Mouse (Mus musculus) liver, embryonic 15.5 days (tissue): ENCODE measurements around the gene Kcnma1. TPM values are rescaled to one million over a fixed set of nuclear protein-coding genes. Genes with fewer than 3 reads are reported as not detected.

Source experiments
- ATAC-seq: fragments of 200-750 bp; cut with Nextera tagmentation; 2 replicates; pipeline ENCODE4 v1.8.0; 2017; ENCODE audit warnings: moderate number of reproducible peaks, mild to moderate bottlenecking, moderate library complexity; ENCODE audit not compliant: insufficient read depth
- H3K27ac ChIP-seq: fragments of 300-500 bp; sonication (generic); replicated peaks from 2 replicates; pipeline ENCODE4 v1.5.1; 2015; ENCODE audit warnings: mild to moderate bottlenecking, inconsistent platforms
- H3K27me3 ChIP-seq: fragments of 300-500 bp; sonication (generic); 2 replicates; pipeline ENCODE4 v1.6.1; 2015; ENCODE audit warnings: mild to moderate bottlenecking, inconsistent platforms
- H3K36me3 ChIP-seq: fragments of 300-500 bp; sonication (generic); replicated peaks from 2 replicates; pipeline ENCODE4 v1.6.1; 2015; ENCODE audit warnings: moderate library complexity, mild to moderate bottlenecking, inconsistent platforms
- H3K4me1 ChIP-seq: fragments of 300-500 bp; sonication (generic); replicated peaks from 2 replicates; pipeline ENCODE4 v1.6.1; 2015; ENCODE audit warnings: inconsistent platforms
- H3K4me2 ChIP-seq: fragments of 300-500 bp; sonication (generic); 2 replicates; pipeline ENCODE4 v1.6.1; 2015; ENCODE audit warnings: moderate library complexity, mild to moderate bottlenecking, inconsistent platforms
- H3K4me3 ChIP-seq: fragments of 300-500 bp; sonication (generic); replicated peaks from 2 replicates; pipeline ENCODE4 v1.5.1; 2015; ENCODE audit warnings: mild to moderate bottlenecking, inconsistent platforms
- H3K9ac ChIP-seq: fragments of 300-500 bp; sonication (generic); 2 replicates; pipeline ENCODE4 v1.6.1; 2015; ENCODE audit warnings: moderate library complexity, mild to moderate bottlenecking, inconsistent platforms
- H3K9me3 ChIP-seq: fragments of 300-500 bp; sonication (generic); replicated peaks from 2 replicates; pipeline ENCODE4 v1.6.1; 2016; ENCODE audit warnings: inconsistent platforms
- WGBS: fragments of 180-500 bp; shearing (Covaris S2); methylation state at CpG from one replicate; pipeline ENCODE4 v1.1.7; 2015; ENCODE audit warnings: mixed read lengths; ENCODE audit not compliant: insufficient replicate concordance; 5-methylcytosine and 5-hydroxymethylcytosine counted together
- polyA plus RNA-seq: library from polyadenylated mRNA; unstranded; fragments of >200 nt; fragmentation: Nextera tagmentation; extraction: Ambion mirVana; gene quantifications from 2 replicates; pipeline ENCODE4 v1.2.1, GENCODE M21; 2015

Gene Kcnma1
- polyA plus RNA-seq, 1 experiment from 2014 or later = 0.07 TPM

DNA sequence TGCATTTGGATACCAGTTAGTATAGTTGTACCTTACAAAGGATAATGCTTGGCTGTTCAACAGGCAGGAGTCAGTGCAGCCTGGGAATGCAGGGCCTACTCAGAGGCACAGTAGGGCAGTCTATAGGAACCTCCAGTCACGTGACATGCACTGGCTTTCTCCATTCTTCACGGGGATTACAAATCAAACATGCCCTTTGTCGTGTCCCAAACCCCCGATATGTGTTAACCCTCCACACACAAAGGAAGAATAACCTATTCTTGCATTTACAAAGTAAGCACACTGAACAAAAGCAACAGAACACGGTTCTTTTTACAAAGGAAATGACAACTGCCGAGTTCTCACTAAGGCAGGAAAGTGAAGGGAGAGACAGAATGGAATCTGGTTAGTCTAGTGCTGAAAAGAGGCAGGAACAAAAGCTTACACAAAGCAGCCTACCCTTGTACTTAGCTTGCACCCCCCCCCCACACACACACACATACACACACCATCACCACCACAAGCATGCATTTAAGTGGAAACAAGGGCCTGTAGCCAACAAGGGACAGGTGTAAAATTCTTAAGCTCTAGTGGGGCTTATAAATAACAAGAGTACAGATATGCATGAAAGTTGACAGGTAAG is 421.4 kb downstream of the Kcnma1 start:
- Histone ChIP-seq H3K4me2 (no peak overlapping the region), H3K4me3 (no peak overlapping the region), H3K27ac (no peak overlapping the region), H3K27me3 (no peaks in the 10 kb centered on the region), H3K36me3 (no peaks in the 10 kb centered on the region), H3K9ac (no peak overlapping the region), H3K4me1 (no peaks in the 10 kb centered on the region), H3K9me3 (no peaks in the 10 kb centered on the region)
- ATAC-seq = no peak
- 36% methylated on average over 6 of the region's 6 CpGs for WGBS

GRCm38 (mm10) chr14:23589744-23590481 is 424.4 kb downstream of the Kcnma1 start:
- Histone ChIP-seq H3K4me1 (no peaks in the 10 kb centered on the region), H3K4me3 (no peak overlapping the region), H3K9ac (no peak overlapping the region), H3K36me3 (no peaks in the 10 kb centered on the region), H3K9me3 (no peaks in the 10 kb centered on the region), H3K4me2 (no peak overlapping the region), H3K27ac (no peak overlapping the region), H3K27me3 (no peaks in the 10 kb centered on the region)
- 52% methylated on average over 7 of the region's 7 CpGs for WGBS
- no peak for ATAC-seq

GRCm38 (mm10) chr14:23587451-23587850 is 426.8 kb downstream of the Kcnma1 start:
- Histone ChIP-seq H3K36me3 (no peaks in the 10 kb centered on the region), H3K4me2 (no peak overlapping the region), H3K9me3 (no peaks in the 10 kb centered on the region), H3K27me3 (no peaks in the 10 kb centered on the region), H3K4me3 (no peak overlapping the region), H3K9ac (no peak overlapping the region), H3K27ac (no peak overlapping the region), H3K4me1 (no peaks in the 10 kb centered on the region)
- 60% methylated on average over 9 of the region's 9 CpGs for WGBS
- ATAC-seq = no peak

GRCm38 (mm10) chr14:23583235-23583634 is 431.1 kb downstream of the Kcnma1 start:
- ATAC-seq = no peak
- Histone ChIP-seq H3K4me3 (no peak overlapping the region), H3K36me3 (no peaks in the 10 kb centered on the region), H3K9ac (no peak overlapping the region), H3K4me1 (no peaks in the 10 kb centered on the region), H3K27me3 (no peaks in the 10 kb centered on the region), H3K4me2 (no peak overlapping the region), H3K9me3 (no peaks in the 10 kb centered on the region), H3K27ac (no peak overlapping the region)
- 14% methylated on average over 2 of the region's 2 CpGs for WGBS

DNA sequence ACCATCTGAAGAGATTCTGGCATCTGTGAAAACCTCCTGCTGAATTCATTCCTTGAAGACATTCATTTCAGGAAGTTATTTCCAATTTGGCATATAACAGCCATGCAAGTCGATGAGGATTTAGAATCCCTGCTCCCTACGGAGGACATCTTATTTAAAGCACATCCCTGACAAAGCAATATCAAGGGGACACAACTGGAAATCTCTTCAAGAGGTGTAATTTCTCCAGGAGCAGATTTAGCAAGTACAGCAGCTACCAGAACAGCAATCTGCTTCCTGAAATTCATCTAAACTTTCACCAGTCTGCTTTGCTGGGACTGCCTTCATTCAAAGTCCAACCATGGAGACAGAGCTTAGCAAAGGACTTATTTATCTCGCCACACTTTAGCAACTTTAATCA is 433.0 kb downstream of the Kcnma1 start:
- no peak overlapping the region for H3K27ac ChIP-seq
- no peaks in the 10 kb centered on the region for H3K4me1 ChIP-seq
- H3K4me3 ChIP-seq = no peak overlapping the region
- no peak overlapping the region for H3K4me2 ChIP-seq
- no peaks in the 10 kb centered on the region for H3K9me3 ChIP-seq
- H3K36me3 ChIP-seq = no peaks in the 10 kb centered on the region
- ATAC-seq = no peak
- 48% methylated on average over 3 of the region's 3 CpGs for WGBS
- no peaks in the 10 kb centered on the region for H3K27me3 ChIP-seq
- no peak overlapping the region for H3K9ac ChIP-seq

DNA sequence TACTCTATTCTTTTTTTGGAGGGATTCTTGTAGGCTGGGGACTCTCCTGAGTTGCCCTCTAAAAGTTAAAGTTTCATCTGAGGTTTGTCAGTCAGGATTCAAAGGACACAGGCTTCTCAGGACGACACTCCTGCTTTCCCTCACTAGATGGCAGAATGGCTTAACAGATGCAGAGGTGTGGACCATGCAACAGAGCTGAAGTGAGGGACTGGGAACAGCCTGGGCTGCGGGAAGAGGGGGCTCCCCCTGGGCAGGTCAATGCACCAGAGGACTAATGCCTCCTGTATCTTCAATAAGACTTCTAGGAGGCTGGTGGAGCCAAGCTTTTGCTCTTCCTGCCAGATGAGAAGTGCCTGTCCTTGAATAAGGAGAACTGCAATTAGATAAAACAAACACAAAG is 438.3 kb downstream of the Kcnma1 start:
- H3K9me3 ChIP-seq = no peaks in the 10 kb centered on the region
- H3K4me1 ChIP-seq = no peaks in the 10 kb centered on the region
- no peaks in the 10 kb centered on the region for H3K36me3 ChIP-seq
- no peak for ATAC-seq
- WGBS = 1% methylated on average over 2 of the region's 2 CpGs
- H3K4me2 ChIP-seq = no peak overlapping the region
- no peak overlapping the region for H3K4me3 ChIP-seq
- H3K27me3 ChIP-seq = no peaks in the 10 kb centered on the region
- no peak overlapping the region for H3K27ac ChIP-seq
- no peak overlapping the region for H3K9ac ChIP-seq

GRCm38 (mm10) chr14:23574136-23574535 is 440.2 kb downstream of the Kcnma1 start:
- no peaks in the 10 kb centered on the region for H3K27me3 ChIP-seq
- no peaks in the 10 kb centered on the region for H3K9me3 ChIP-seq
- 44% methylated on average over 4 of the region's 4 CpGs for WGBS
- no peaks in the 10 kb centered on the region for H3K36me3 ChIP-seq
- no peak overlapping the region for H3K4me3 ChIP-seq
- no peak overlapping the region for H3K27ac ChIP-seq
- ATAC-seq = no peak
- H3K9ac ChIP-seq = no peak overlapping the region
- H3K4me1 ChIP-seq = no peaks in the 10 kb centered on the region
- no peak overlapping the region for H3K4me2 ChIP-seq

- Histone ChIP-seq H3K9ac (no peak overlapping the region), H3K9me3 (no peaks in the 10 kb centered on the region), H3K27ac (no peak overlapping the region), H3K4me2 (no peak overlapping the region), H3K4me1 (no peaks in the 10 kb centered on the region), H3K27me3 (no peaks in the 10 kb centered on the region), H3K36me3 (no peaks in the 10 kb centered on the region), H3K4me3 (no peak overlapping the region)
- 26% methylated on average over 3 of the region's 3 CpGs for WGBS
- ATAC-seq = no peak
Observed at GRCm38 (mm10) chr14:23573385-23573784, 440.9 kb downstream of the Kcnma1 start.

DNA sequence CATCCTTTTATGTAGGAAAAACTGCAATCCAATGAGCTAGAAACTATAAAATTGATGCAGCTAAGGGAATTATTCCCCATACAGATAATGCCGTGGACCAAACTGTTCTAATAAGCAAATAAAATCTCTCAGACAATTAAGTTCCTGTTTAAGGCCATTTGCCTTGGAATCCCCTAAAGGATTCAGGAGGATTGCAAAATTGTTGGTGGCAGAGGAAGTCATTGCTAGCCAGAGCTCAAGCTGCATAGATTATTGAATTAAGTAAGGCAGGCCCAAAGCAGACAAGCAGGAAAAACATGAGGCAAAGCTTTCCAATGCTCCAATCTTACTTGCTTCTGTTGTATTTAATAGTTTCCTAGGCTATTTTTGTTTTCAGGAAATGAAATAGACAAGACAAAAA is 441.5 kb downstream of the Kcnma1 start:
- H3K27ac ChIP-seq = no peak overlapping the region
- H3K4me3 ChIP-seq = no peak overlapping the region
- WGBS = 40% methylated on average over 1 of the region's 1 CpGs
- H3K4me2 ChIP-seq = no peak overlapping the region
- H3K9ac ChIP-seq = no peak overlapping the region
- no peaks in the 10 kb centered on the region for H3K4me1 ChIP-seq
- no peaks in the 10 kb centered on the region for H3K27me3 ChIP-seq
- no peaks in the 10 kb centered on the region for H3K9me3 ChIP-seq
- ATAC-seq = no peak
- no peaks in the 10 kb centered on the region for H3K36me3 ChIP-seq

DNA sequence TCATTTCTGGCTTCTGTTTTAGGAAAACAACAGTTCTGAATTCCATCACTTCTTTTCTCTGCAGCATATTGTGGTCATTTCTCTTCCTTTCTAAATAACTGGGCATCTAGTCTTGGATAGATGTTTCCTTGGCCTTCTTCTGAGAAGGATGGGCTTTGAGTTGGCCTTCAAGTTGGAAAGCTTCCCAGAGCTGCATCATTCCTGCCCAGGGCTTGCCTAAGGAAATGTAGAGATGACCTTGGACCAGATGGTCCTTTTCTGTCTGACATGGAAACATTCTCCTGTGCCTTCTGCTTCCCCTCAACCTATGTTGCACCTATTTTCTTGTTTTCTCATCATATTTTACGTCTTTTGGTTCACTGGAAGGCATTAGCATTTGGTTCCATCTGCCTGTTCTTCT is 444.0 kb downstream of the Kcnma1 start:
- H3K36me3 ChIP-seq = no peaks in the 10 kb centered on the region
- WGBS = 11% methylated on average over 1 of the region's 1 CpGs
- H3K4me3 ChIP-seq = no peak overlapping the region
- ATAC-seq = no peak
- H3K27ac ChIP-seq = no peak overlapping the region
- H3K9ac ChIP-seq = no peak overlapping the region
- no peaks in the 10 kb centered on the region for H3K27me3 ChIP-seq
- H3K4me2 ChIP-seq = no peak overlapping the region
- no peaks in the 10 kb centered on the region for H3K9me3 ChIP-seq
- no peaks in the 10 kb centered on the region for H3K4me1 ChIP-seq

- Histone ChIP-seq H3K9ac (no peak overlapping the region), H3K4me3 (no peak overlapping the region), H3K27ac (no peak overlapping the region), H3K36me3 (no peaks in the 10 kb centered on the region), H3K4me2 (no peak overlapping the region), H3K27me3 (no peaks in the 10 kb centered on the region), H3K9me3 (no peaks in the 10 kb centered on the region), H3K4me1 (no peaks in the 10 kb centered on the region)
- no peak for ATAC-seq
- WGBS = 58% methylated on average over 3 of the region's 3 CpGs
Observed at GRCm38 (mm10) chr14:23565931-23566330, 448.4 kb downstream of the Kcnma1 start.

- no peak overlapping the region for H3K27ac ChIP-seq
- no peaks in the 10 kb centered on the region for H3K36me3 ChIP-seq
- no peak for ATAC-seq
- no peak overlapping the region for H3K4me2 ChIP-seq
- 62% methylated on average over 7 of the region's 7 CpGs for WGBS
- H3K9me3 ChIP-seq = no peaks in the 10 kb centered on the region
- H3K27me3 ChIP-seq = no peaks in the 10 kb centered on the region
- H3K4me3 ChIP-seq = no peak overlapping the region
- no peak overlapping the region for H3K9ac ChIP-seq
- no peaks in the 10 kb centered on the region for H3K4me1 ChIP-seq
Observed at GRCm38 (mm10) chr14:23564474-23564873, 449.8 kb downstream of the Kcnma1 start.
